Mouse (Mus musculus): ENCODE measurements at regions not wholly inside any gene's neighbourhood (a gene's known extent, or its start where the extent isn't known, plus 50 kb on each side); places are given as distances from the start of the nearest gene placed in this dataset.

DNA sequence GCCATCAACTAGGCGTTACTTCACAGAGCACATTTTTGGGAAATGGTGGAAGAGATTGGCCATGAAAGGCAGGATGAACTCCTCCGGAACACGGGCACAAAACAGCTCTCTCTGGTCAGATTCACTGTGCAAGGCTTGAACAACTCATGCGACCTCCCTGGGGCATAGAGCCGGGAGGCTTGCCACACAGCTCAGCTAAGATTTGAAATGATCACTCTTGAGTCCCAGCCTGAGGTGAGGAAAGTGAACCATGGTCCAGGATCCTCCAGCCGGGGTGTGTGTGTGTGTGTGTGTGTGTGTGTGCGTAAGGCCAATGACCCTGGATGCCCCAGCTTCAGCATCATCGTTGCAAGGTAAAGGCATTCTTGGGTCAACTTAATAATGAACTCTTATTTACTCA, 237.5 kb downstream of the Gm45692 start:
- DNase-seq = peak; percentile 69 to 70

DNA sequence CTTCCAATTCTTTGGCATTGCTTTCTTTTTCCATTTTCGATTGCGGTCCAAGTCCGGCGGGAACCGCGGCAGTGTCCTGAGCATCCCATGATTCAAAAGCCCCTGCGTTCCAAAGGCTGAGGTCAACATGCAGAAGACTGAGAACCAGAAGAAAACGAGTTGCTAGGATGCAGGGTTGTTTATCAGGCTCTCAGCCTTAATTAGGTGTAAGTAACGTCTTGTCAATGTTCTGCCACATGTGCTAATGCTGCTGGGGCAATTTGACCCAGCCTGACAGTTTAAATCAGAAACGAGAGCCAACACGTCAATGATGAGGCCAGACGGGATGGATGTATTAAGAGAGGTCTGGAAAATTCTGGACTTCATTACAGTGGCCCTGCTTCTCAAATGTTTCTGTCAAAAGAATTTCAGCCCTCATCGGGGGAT, 239.4 kb downstream of the Gm45692 start:
- peak in 1 of 2 experiments; percentile 10 for DNase-seq

DNA sequence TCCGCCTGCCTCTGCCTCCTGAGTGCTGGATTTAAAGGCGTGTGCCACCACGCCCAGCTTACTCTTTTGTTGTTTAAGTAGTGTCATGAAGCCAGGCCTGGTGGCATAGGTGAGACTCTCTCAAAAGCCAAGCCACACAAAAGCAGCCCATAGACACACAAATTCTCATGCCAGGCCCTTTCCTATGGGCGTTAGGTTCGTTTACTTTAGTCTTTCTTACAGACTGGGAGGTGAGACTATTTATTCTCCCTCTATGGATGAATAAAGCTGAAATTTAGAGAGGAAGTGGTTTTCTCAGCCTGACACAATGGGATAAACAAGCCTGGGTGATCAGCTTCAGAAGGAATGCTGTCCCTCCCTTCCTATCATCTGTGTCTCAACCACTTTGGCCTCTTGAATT, 243.0 kb downstream of the Gm45692 start:
- no peak for DNase-seq

DNA sequence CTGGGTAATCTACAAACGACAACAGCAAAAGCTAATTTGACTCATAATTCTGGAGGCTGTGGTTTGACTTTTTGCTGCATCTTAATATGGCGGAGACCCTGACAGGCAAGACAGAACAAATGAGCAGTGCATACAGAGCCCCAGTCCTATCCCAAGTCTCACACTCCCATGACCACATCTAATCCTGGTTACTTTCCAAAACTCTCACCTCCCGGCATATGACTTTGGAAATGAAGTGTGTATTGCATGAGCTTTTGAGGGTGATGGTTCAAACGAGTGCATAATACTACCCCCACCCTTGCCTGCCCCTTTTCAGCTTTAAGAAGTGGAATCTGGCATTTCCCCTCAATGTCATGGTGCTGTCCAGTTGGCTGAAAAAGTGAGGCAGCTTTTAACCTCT, 244.3 kb downstream of the Gm45692 start:
- no peak for DNase-seq

DNA sequence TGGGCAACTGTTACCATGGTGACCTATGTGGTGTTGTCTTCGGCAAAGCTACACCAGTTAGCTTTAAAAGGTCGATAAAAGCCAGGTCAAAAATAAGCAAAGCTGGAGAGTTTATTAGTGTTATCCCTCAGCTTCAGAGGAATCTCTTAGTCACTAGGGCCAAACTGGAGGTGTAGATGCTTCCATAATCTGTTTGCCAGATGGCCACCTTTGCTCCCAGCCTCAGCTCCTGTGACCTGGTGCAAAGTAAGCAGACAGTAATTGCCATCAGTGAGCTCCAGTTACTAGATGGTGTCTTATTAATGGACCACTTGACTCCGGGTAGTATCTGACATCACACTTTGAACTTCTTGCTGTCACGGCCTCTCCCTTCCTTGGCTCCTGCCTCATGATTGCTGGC, 245.3 kb downstream of the Gm45692 start:
- DNase-seq = no peak

DNA sequence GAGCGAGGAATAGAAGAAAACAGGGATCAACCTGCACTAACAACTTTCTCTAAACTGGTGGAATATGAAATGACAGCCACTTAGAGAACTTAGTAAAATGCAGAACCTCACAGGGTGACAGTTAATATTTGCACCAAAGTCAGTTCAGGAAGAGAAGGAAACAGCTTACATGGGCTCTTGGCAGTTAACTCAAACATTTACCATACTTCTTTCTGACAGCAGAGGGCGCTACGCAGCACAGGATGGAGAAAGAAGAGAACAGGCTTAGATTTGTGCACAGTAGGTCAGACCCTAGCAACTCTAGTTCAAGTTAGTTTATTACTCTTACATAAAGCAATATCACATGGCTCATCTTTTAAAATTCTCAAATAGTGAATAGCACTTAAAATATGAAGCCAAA, 261.3 kb downstream of the Gm45692 start:
- peak; percentile 73 to 89 for DNase-seq

DNA sequence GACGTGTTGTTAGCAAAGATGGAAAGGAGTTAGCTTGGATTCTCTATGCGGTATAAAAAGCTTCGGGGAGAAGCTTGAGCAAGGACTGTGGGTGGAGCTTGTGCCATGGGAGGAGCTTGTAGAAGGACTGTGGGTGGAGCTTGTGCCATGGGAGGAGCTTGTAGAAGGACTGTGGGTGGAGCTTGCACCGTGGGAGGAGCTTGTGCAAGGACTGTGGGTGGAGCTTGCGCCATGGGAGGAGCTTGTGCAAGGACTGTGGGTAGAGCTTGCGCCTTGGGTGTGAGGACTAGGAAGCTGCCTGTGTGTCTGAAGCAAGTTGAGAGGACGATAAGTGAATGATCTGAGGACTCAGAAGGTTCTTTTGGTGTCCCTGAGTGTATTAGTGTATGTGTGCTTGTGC, 263.1 kb downstream of the Gm45692 start:
- no peak for DNase-seq

DNA sequence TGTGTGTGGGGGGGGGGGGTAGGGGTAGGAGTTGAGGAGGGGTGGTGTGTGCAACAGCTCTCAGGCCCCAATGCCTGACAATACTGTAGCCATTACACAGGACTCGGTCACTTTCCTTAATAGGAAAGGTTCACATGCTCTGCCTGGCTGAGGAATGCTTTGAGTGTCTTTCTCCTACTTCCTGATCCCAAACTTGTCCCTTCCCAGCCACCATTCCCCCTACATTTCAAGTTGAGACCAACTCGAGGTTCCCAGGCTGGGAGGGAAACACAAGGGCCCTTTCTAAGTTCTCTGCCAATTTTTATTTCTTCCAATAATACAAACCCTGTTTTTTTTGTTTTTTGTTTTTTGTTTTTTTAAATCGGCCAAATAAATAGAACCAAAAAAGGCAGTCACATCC, 264.6 kb downstream of the Gm45692 start:
- DNase-seq = peak; percentile 7 to 23

DNA sequence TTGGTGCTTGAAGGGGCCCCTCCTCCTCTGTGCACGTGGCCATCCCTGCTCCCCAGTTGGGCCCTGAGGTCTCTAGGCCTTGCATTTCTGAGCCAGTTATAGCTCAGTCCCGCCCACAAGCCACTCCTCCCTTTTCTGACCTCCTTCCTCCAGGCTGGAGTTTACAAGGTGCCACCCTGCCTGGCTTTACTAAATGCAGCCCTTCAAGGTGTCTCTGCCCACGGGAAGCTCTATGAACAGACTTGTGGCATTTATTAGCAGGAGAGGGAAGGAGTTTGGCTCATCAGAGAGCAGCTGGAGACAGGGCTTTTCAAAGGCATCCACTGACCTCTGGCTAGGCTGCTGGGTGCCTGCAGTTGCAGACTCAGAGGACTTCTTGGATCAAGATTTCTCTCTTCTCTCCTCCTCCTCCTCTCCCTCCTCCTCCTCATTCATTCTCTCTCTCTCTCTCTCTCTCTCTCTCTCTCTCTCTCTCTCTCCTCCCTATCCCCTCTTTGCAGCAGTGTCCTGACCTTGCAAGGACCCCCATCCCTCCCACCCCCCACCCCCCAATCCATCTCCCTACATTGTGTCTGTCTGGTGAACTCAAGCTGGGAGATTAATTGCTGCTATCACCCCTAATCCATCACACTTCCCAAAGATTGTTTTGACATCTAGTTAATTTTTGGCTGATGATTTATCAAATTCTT, 265.1 kb downstream of the Gm45692 start:
- peak; percentile 55 to 61 for DNase-seq

DNA sequence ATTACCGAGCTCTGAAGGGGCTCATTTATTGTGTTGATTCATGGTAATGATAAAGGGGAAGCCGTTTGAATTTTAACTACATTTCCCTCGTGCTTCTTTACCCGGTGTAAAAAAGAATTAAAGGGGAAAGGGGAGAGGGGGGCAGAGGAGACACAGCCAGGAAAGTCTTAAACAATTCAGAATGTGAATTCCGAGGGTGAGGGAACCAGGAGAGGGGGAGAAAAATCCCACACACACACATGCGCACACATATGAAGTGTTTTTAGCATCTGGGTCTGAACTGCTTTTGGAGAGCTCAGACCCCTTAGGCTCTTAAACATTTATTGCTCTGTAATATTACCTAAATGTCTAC, 265.6 kb downstream of the Gm45692 start:
- DNase-seq = no peak

DNA sequence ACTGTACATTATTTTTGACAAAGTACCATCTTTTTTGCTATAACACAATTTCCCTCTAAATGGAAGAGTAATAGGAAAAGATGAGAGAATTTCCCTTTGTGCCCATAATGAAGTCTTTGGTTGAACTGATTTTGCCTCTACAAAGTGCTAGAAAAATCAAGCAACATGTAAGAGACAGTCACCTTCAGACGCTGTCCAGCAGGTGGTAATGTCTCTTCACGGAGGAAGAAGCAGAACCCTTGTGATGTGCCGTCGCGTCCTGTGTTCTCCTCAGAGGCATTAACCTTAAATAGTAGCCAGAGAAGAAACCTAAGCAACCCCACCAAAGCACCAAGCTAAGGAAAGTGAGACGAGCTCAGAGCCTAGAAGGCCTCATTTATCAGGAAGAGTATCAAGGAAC, 275.7 kb downstream of the Gm45692 start:
- no peak for DNase-seq

DNA sequence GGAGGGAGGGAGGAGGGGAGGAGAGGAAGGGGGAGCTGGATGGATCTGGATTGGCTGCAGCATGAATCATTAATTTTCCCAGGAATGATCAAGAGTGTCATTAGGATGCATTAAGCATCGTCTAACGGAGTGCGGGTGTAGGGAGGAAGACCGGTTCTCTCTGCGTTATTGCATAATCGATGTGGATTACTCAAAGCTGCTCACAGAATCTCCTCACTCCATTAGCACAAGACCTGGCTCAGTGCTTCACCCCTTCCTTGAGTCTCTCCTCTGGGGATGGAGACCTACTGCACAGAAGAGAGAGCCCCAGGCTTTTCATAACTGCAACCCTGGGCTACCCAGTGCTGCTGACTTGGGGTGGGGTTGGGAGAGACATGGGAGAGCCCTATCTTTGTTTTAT, 300.7 kb downstream of the Gm45692 start:
- DNase-seq = no peak

DNA sequence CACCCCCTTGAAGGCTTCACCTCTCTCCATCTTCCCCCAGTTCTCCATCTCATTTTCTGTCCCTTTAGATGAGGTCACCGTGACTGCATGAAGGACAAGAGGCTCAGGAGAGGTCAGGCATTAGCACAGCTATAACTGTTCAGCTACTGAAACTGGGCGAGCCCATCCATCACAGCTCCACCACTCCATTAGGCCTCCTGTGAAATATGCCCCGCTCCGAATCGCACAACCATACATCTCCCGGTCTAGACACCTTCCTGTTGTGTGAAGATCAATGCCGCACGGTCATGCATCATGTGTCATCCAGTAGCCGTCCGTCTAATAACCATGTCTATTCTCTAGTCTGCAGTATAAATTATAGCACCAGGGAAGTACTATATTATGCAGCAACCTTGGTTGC, 301.2 kb downstream of the Gm45692 start:
- no peak for DNase-seq

DNA sequence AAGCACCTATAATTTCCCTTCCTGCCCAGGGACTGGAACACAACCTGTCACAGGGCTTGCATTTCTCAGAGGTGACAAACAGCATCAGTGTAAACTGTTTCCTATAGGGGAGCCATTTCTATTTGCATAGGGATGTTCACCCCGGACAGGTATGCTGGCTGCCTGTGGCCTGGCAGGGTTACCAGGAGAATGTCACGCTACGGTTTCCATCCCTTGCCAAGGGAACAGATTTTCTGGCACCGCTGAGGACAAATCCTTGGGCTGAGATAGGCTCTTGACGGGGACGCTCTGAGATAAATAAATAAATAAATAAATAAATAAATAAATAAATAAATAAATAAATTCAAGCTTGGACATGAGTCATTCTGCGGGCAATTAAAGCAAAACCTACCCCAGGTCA, 308.0 kb downstream of the Gm45692 start:
- DNase-seq = no peak

DNA sequence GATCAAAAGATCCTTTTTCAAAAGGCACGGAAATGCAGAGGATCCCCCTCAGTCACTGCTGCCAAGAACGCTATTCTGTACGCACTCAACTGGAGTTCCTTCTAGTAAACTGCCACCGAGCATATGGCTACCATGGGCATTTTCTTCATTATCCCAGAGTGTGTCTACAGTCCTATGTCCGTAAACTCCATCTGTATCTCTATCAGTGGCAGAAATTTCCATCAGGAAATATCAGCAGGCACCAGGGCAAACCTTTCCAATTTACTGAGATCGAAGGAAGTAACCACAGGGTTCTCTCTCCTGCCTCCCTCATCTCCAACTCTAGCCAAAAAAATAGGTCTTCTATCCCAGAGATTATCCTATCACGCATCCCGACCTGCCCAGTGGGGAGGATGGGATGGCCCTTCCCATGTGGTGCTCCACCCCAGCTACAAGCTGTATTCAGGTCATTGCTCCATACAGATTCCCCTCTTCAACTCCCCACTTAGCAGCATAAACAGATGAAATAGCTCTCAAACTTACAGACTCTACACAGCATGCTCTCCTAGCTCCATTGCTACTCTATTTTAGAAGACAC, 310.5 kb downstream of the Gm45692 start:
- DNase-seq = no peak

DNA sequence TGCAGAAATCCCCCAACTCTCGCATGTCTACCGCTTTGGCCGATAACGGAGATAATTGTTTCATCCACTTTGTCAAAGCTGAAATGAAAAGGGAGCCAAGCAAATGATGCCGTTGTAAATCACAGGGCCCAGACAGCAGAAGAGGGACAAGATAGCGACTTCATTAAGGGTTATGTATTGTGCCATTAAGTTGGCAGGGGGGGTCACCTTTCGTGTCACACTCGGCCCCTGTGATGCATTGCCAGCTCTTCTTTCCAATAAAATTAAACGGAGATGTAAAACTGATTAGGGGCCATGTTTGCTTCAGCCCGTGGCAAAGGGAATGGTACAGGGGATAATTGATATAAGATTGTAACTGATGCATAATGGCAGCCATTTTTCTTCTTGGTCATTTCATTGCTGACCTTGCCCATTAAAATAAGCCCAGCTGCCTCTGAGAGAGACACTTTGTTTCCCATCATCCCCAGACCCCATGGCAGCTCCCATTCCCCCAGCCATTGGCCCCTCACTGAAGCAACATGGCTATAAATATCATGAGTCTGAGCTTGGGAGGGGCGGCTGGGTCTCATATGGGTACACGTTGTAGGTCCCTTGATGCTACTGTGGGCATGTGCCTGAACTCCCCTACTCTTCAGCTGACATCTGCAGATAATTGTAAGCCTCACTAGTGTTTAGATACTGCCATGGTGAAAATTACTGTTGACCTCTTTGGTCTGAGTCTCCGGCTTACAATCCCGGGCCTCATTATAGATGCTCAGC, 313.0 kb downstream of the Gm45692 start:
- no peak for DNase-seq

DNA sequence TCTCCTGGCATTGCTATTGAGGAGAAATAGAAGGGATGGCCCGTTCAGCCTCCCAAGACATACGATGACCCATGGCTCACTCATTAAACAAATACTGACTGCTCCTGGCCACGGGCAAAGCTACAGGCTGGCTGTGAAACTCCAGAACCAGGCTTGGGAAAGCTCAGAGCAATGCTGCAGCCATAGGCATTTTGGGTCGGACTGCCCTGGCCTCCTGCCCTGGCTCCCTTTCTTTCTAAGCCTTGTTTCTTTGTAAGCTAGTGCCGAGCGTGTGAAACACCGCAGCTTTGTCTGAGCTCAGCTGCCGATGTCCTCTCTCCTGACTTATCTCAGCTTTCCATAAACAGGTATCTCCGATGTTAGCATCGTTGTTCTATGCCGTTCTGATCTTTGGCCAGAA, 316.9 kb downstream of the Gm45692 start:
- no peak for DNase-seq

DNA sequence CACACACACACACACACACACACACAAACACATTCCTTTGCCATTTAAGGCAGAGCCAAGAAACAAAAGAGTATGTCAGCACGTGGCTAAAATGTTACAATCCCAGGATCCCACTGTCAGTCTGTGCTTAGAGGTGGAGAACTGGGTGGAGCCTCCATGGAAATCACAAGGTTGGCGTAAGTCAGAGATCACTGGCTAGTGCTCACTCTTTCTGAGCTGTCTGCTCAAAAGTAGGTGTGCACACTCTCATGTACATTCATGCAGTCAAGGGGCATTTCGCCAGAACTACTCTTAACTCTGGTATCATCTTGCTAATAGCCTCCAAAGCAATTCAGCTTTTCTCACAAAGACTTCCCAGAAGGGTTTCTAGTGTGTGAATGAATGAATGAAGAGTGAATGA, 318.2 kb downstream of the Gm45692 start:
- no peak for DNase-seq

DNA sequence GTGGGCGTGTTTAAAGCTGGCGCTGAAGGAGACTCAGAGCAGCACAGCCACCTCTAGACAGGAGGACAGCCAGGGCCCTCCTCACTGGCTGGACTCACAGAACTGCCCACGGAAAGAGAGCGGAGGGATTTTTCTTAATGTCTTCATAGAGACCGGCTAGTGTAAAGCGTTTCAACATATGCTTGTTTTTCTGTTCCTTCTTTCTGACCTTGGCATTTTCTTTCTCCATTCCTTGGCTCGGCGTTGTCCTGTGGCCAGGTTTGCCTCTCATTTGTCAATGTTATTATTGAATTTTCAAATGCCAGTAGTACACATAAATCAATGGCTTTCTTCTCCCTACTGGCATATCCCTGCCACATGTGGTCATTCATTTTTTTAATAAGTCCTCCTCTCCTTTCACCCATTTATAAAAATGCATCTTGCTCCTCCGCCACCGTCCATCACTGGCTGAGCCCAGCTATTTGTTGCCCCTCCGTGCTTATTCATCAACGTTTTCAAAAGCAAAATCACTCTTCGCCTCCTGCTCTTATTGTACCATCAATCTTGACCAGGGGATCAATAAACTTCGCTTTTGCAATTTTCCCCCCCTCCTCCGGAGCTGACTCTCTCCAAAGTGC, 319.0 kb downstream of the Gm45692 start:
- DNase-seq = no peak

DNA sequence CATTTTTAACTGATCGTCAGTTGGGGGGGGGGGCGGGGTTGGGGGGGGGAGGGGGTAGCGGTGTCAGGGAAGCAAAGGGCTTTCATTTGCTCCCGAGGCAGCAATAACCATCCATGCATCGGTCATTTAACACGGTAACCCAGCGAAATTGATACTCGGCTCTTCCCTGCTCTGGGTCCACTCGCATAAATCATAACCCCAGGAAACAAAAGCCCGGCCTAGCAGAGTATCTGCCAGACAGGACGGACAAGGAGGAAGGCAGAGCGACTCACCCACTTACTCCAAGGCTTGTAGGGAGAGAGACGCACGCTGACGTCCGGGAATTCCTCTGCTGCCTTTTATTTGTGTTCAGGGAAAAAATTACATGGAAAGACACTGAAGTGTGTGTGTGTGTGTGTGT, 319.5 kb downstream of the Gm45692 start:
- DNase-seq = no peak

DNA sequence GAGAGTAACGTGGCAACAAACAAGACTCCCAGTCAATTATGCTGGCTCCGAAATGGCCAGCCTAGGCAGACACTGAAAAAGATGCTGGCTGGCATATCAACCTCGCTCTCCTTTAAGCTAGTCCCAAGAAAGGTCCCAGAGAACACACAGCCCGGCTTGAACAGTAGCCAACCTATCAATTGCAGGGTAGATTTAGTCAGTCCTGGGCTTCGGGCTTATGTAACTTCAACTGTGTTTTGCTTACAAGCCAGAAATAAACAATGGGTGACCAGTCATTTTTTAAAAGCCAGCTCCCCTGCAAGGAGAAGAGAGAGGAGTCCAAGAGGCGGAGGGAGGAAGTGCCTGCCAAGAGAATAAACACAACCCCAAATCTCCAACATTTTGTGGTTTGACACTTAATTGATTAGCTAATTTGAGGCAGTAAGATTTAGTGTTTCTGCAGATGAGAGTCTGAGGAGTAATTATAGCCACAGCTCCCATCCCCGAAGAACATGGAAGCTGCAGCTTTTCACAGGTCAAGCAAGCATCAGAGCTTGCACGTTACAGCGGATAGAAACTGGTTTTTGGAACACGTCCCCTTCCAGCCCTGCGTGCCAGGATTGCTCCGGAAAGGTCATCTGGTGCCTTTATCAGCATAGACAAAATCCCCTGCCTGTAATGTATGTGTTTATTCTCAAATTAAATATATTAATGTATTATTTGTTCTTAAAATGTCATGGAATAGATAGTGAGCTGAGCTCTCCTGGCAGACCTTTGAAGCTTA, 322.1 kb downstream of the Gm45692 start:
- peak; percentile 14 to 24 for DNase-seq

DNA sequence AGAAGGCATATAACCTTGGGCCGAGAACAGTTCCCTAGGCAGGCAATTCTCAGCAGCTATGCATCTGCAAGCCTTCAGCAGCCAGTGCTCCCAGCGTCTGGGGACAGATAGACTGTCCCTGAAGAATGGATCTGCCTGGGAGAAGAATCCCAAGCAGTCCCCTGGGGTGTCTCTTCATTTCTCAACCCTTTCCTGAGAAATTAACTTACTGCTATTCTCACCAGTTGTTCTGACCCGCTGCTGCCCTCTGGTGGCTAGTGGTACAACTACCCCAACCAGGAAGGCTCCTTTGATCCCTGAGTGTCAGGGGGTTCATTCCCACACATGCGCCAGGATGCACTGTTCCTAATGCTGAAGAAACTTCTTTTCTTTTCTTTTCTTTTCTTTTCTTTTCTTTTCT, 323.7 kb downstream of the Gm45692 start:
- peak; percentile 79 to 93 for DNase-seq

DNA sequence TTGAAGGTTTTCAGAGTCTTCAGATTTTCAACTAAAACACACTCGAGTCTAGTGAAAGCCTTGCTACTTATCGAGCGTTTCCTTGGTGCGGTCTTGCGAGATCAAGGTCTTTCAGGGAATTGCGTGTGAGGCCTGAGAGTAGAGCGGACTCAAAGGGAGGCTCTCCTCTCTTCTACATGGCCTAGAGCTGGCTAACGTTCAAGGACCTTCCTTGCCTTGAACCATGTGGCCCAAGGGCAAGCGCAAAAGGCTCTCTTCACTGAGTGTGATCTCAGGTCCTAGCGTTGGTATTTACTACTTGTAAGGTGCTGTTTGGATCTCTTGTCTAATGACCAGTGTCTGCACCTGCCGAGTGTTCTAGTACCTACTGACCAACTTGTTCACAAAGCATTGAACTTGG, 324.4 kb downstream of the Gm45692 start:
- DNase-seq = no peak

Data from heart, adult 18-20 months (tissue).